Mouse (Mus musculus) liver (tissue): ENCODE measurements at regions not wholly inside any gene's neighbourhood (a gene's known extent, or its start where the extent isn't known, plus 50 kb on each side); places are given as distances from the start of the nearest gene placed in this dataset.

Source experiments
- DNase-seq: peaks from one replicate; pipeline ENCODE4 v3.0.0-alpha.2; 2020; ENCODE audit warnings: mixed read lengths

- DNase-seq: no peak
Observed at GRCm38 (mm10) chr7:119384670-119385241, 74.3 kb downstream of the Gp2 start.

DNA sequence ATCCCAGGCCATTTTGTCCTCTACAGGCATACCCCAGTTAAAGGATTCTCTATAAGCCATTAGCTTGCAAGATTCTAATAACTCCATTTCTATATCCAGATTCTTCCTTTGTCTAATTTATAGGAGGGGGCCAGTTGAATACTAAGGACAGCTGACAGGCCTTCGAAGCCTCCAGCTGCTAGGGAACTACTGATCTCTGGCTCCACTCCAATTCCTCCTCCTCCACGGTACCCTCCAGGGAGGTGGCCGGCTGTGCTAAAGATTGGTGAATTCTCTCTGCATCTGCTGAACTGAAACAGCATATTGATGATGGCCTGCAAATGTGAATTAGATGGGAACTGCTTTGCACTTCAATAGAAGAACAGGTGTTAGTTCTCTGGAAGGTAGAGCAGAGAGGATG lies 79.2 kb downstream of the Gp2 start:
- DNase-seq: no peak

- DNase-seq: no peak
Observed at GRCm38 (mm10) chr7:119364268-119364596, 94.9 kb downstream of the Gp2 start.

GRCm38 (mm10) chr7:119363552-119364267 lies 95.4 kb downstream of the Gp2 start:
- DNase-seq: no peak

- no peak for DNase-seq
Observed at GRCm38 (mm10) chr7:119357338-119357737, 101.7 kb downstream of the Gp2 start.

DNA sequence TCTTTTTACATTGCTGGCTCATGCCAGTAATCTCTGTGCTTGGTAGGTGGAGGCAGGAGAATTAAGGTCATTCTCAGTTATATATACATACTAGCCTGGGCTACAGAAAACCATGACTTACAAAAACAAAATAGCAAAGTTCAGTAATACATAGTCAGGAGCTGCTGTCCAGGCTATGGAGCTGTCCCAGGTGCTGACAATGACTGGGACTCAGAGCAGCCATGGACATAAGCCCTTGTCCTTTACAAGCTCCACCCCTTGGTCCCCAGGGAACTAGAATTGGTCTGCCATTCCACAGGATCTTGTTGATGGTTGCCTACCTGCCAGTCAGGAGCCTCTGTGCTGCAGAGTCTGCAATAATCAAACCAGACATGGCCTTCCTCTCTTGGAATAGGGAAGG lies 102.8 kb downstream of the Gp2 start:
- peak; percentile 29 for DNase-seq

- no peak for DNase-seq
Observed at GRCm38 (mm10) chr7:119352571-119352970, 106.5 kb downstream of the Gp2 start.

GRCm38 (mm10) chr7:119350641-119351040 lies 108.4 kb downstream of the Gp2 start:
- no peak for DNase-seq

- DNase-seq: no peak
Observed at GRCm38 (mm10) chr7:119343380-119343779, 115.7 kb downstream of the Gp2 start.

DNA sequence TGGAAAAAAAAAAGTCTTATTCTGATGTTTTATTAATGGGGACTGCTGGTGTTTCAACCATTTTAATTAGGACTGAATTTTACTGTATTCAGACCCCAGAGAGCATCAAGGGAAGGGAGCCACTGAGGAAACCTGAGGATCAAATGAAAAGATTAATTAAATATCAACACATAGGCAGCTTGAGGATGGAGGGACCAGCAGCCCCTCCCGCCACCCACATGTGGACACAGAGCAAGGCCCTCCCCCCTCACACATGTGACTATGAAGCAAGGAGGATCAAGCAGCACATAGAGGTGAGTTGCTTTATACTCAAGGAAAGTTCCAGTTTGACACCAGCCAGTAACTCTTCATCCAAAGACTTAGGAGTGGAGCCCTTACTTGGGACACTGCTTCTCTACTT lies 126.0 kb downstream of the Gp2 start:
- DNase-seq: no peak

DNA sequence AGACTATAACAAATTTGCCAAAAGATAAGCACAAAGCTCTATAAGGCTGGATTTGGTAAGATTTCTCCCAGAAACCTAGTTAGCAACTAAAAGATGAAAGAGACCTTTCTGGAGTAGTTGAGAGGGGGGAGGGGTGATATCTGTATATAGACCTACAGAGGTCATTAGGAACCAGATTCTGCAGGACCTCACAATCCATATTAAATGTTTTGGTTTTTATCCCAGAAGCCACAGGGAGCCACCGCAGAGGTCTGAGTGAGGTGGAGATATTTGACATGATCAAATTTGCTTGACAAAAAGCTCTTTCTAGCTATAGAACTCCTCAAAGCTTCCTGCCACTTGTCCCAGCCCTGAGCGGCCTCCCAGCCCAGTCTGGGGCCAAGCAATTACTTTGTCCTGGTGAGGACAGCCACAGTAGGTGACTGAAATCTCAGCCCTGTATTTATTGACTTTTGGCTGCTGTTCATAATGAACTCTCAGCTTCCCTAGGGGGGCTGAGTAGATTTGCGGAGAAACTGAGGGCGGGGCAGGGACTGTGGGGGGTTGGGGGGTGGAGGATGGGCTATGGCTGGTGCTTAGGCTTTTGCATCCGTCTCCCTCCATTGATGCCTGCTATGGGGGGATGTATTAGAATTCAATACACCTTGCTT lies 128.5 kb downstream of the Gp2 start:
- no peak for DNase-seq

GRCm38 (mm10) chr7:119296307-119296706 lies 111.9 kb upstream of the Gpr139 start:
- DNase-seq: no peak

- DNase-seq: no peak
Observed at GRCm38 (mm10) chr7:119291442-119291841, 107.0 kb upstream of the Gpr139 start.

GRCm38 (mm10) chr7:119285290-119285689 lies 100.9 kb upstream of the Gpr139 start:
- no peak for DNase-seq

DNA sequence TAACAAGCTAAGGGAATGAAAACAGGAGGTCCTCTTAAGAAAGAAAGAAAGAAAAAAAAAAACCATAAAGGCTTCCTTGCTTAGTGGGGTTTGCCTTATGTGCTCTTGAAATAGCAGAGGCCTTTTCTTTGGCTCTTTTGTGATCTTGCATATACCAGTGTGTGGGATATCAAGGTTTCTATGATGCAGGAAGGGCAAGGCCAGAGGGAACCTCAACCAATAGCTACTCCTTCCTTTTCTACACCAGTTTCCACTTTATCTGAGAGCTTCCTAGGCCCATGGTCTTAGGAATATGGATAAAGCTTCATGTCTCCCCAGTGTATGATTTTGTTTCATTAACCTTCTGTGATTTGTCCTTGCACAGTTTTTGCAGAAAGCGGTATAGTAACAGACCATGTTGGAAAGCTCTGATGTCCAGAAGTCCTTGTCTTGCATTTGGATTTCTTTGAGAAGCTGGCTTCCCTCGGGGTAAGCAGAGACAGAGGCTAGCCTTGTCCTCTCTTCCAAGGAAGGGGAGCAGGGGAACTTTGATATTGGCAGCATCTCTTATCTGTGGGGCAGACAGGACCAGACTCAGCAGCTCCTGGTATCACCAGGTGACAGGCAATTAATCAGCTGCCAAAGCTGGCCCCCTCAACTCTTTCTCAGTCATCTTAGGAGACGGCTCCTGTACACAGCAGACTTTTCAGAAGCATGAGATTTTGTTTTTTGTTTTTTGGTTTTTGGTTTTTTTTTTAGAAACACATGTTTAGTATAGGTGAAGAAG lies 95.7 kb upstream of the Gpr139 start:
- DNase-seq: peak; percentile 72

- DNase-seq: no peak
Observed at GRCm38 (mm10) chr7:119272621-119273020, 88.2 kb upstream of the Gpr139 start.

- peak; percentile 17 for DNase-seq
Observed at GRCm38 (mm10) chr7:119271427-119271826, 87.0 kb upstream of the Gpr139 start.

DNA sequence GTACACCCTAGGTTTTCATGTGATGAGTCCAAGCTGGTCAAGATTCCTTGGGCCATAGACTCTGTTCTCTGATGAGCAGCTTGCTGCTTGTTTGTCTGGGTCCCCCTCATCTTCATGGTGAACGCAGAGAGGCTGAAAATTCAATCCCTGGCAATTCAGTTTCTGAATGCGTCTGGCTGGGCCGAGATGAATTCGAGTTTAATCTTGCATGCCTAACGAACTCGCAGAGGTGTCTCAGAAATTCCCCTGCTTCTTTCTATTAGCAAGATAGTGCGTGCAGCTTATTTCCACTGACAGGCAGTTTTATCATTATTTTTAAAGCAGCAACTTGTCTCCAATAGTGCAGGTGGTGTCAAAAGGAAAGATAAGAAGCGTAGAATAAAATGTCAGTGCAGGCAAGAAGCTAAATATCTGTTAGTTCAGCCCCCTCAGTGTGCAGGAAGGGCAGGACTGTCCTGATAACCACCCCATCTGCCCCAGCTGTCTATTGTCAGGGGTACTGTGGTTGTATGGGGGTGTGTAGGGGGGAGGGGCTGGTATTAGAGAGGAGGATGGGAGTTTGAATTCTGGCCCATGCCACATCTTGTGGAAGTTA lies 86.5 kb upstream of the Gpr139 start:
- DNase-seq: peak; percentile 63

DNA sequence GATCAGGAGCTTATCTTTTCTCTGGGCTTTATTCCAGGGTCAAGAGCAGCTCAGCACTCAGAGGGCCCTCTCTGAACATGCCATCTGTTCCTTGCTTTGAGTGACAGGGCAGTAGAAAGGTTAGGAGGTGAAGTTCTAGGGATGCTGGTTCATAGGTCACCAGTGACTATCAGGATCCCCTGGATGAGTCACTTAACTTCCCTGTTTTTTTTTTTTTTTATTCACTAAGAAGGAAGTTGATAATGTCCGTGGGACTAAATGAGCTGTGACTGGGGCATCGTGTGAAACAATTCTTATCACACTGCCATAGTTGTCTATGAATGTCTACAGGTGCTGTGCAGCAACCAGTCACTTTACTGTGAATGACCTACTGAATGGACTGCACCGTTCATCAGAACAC lies 73.8 kb upstream of the Gpr139 start:
- no peak for DNase-seq

GRCm38 (mm10) chr7:119256916-119257315 lies 72.5 kb upstream of the Gpr139 start:
- DNase-seq: no peak

- DNase-seq: peak; percentile 63
Observed at GRCm38 (mm10) chr7:119252742-119253141, 68.3 kb upstream of the Gpr139 start.

DNA sequence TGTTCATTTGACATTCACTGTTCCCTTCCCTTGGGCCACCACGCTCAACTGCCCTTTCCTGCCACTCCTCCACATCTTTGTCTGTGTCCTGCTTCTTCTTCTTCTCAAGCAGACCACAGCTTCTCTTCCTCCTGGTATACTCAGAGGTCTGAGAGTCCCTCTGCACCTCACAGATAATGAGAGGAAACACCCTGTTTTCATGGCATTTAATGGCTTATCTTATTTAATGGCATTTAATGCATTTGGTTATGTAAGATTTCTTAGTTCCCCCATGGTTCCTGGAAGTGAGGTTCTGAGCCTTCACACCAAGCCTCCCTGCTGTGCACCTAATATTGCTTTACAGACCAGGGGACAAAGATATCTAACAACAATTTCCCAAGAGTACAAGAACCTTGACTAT lies 67.3 kb upstream of the Gpr139 start:
- peak; percentile 25 for DNase-seq

DNA sequence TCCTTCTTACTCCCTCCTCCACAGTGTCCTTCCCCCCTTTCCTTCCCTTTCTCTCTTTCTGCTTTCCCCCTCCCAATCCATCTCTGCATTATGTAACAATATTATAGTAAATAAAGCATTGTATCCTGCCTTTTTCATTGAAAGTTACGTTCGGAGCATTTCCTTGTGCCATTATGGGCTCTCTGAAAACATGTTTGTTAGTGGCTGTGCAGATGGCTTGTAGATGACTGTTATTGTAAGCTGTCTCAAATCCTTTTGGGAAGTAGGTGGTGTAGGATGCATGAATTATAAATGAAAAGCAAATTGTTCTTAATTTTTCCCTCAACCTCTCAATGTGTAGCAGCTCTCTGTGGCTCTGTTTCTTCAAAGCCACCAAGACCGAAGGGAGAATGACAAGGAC lies 66.0 kb upstream of the Gpr139 start:
- no peak for DNase-seq
